Mouse (Mus musculus) erythroblast, embryonic 14.5 days (primary cell): ENCODE data around the gene Map9.

Experiments used
- GATA1 ChIP-seq: IDR thresholded peaks from 2 replicates; pipeline ENCODE4 v1.6.1; 2012; ENCODE audit warnings: low read length, inconsistent platforms, mixed read lengths
- TAL1 ChIP-seq: IDR thresholded peaks from 3 replicates; pipeline ENCODE4 v1.6.1; 2012; ENCODE audit warnings: low read length, inconsistent platforms, mixed read lengths

- TF ChIP-seq TAL1, result no peak
- no peak for TF ChIP-seq GATA1
Observed at GRCm38 (mm10) chr3:82406336-82406735, 48.5 kb downstream of the Map9 start.
